Mouse (Mus musculus) embryonic facial prominence, embryonic 11.5 days (tissue): Measurements from ENCODE around the gene Btbd2. TPM values are rescaled to one million over a fixed set of nuclear protein-coding genes. Genes with fewer than 3 reads are reported as not detected.

Experiments
- ATAC-seq: fragments of 200-750 bp; cut with Nextera tagmentation; replicated peaks from 2 replicates; pipeline ENCODE4 v1.8.0; 2017; ENCODE audit warnings: low read depth; ENCODE audit not compliant: insufficient number of reproducible peaks, low FRiP score, low TSS enrichment
- DNase-seq: peaks from one replicate; pipeline ENCODE4 v3.0.0-alpha.2; 2015; ENCODE audit warnings: low spot score
- H3K27ac ChIP-seq: fragments of 300-500 bp; sonication (generic); replicated peaks from 2 replicates; pipeline ENCODE4 v1.5.1; 2014; ENCODE audit warnings: mild to moderate bottlenecking, low read depth, low read length, control low read depth
- H3K27me3 ChIP-seq: fragments of 300-500 bp; sonication (generic); 2 replicates; pipeline ENCODE4 v1.6.1; 2014; ENCODE audit warnings: mild to moderate bottlenecking, low read length, moderate library complexity, mixed read lengths; ENCODE audit not compliant: control insufficient read depth, insufficient read depth
- H3K36me3 ChIP-seq: fragments of 300-500 bp; sonication (generic); replicated peaks from 2 replicates; pipeline ENCODE4 v1.6.1; 2014; ENCODE audit warnings: low read depth, mild to moderate bottlenecking, low read length, moderate library complexity, mixed read lengths; ENCODE audit not compliant: control insufficient read depth, insufficient read depth
- H3K4me1 ChIP-seq: fragments of 300-500 bp; sonication (generic); 2 replicates; pipeline ENCODE4 v1.6.1; 2014; ENCODE audit warnings: low read length, mixed read lengths; ENCODE audit not compliant: control insufficient read depth, insufficient read depth
- H3K4me2 ChIP-seq: fragments of 300-500 bp; sonication (generic); 2 replicates; pipeline ENCODE4 v1.6.1; 2014; ENCODE audit warnings: low read depth, mild to moderate bottlenecking, control low read depth, low read length, moderate library complexity
- H3K4me3 ChIP-seq: fragments of 300-500 bp; sonication (generic); 2 replicates; pipeline ENCODE4 v1.5.1; 2014; ENCODE audit warnings: low read depth, low read length, control low read depth
- H3K9ac ChIP-seq: fragments of 300-500 bp; sonication (generic); replicated peaks from 2 replicates; pipeline ENCODE4 v1.6.1; 2014; ENCODE audit warnings: mild to moderate bottlenecking, control low read depth, low read length
- H3K9me3 ChIP-seq: fragments of 300-500 bp; sonication (generic); replicated peaks from 2 replicates; pipeline ENCODE4 v1.6.1; 2016; ENCODE audit warnings: mild to moderate bottlenecking, low read length, inconsistent platforms, mixed read lengths; ENCODE audit not compliant: control insufficient read depth
- WGBS: fragments of 180-500 bp; shearing (Covaris S2); extraction: QIAGEN DNeasy Blood & Tissue Kit; methylation state at CpG from one replicate; pipeline ENCODE4 v1.1.7; 2014; 5-methylcytosine and 5-hydroxymethylcytosine counted together
- polyA plus RNA-seq: library from polyadenylated mRNA; unstranded; fragments of >200 nt; fragmentation: Nextera tagmentation; extraction: Ambion mirVana; gene quantifications from 2 replicates; pipeline ENCODE4 v1.2.1, GENCODE M21; 2014

Btbd2 gene
- polyA plus RNA-seq, 1 experiment from 2014 or later = 56.3 TPM

DNA sequence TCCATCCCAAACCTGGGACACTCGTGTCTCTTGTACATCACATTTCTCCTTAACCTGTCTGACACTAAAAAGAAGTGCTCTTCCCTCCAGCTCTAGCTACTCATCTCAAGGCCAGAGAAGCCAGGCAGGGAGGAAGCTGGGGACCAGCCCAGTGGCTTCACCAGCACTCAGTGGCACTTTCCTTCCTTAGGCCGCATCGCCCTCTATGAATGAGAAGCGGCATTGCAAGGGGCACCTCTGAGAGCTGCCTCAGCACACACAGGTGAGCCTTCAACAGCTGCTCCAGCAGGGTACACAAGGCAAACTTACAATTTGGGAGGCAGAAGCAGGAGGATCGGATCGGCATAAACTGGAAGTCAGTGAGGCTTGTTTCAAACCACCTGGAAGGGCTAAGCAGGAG lies 27.3 kb upstream of the Btbd2 start:
- 58% methylated on average over 6 of the region's 6 CpGs for WGBS
- Histone ChIP-seq H3K9me3 (no peaks in the 10 kb centered on the region), H3K27me3 (no peaks in the 10 kb centered on the region), H3K4me3 (no peak overlapping the region), H3K27ac (no peak overlapping the region), H3K36me3 (peaks cover 2% of the 10 kb centered on the region), H3K4me1 (no peaks in the 10 kb centered on the region; the same call in 1 of the 2 replicates), H3K4me2 (no peak overlapping the region), H3K9ac (no peak overlapping the region)
- ATAC-seq = no peak
- DNase-seq = peak; percentile 60

DNA sequence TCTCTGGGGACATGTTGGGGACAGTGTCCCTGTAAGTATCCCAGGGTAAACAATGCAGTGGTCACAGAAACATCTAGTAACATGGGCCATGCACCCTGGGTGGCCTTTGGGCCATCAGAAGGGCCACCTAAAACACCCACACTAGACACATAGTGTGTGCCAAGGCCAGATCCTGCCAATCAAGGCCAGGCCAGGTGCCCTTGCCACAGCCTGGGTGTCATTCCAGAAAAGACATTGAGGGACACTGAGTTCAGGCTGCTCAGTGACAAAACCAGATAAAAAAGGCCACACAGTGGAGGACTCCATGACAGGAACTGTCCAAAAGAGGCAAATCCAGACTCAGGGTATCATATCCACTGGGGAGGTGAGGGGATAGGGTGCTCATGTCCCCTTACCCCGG lies 26.8 kb upstream of the Btbd2 start:
- Histone ChIP-seq H3K9ac (no peak overlapping the region), H3K4me1 (peaks cover under 1% of the 10 kb centered on the region; the same call in 1 of the 2 replicates), H3K9me3 (no peaks in the 10 kb centered on the region), H3K27ac (no peak overlapping the region), H3K4me3 (no peak overlapping the region), H3K27me3 (no peaks in the 10 kb centered on the region), H3K4me2 (no peak overlapping the region), H3K36me3 (peaks cover under 1% of the 10 kb centered on the region)
- no peak for ATAC-seq
- no peak for DNase-seq
- WGBS = 82% methylated on average over 1 of the region's 1 CpGs

DNA sequence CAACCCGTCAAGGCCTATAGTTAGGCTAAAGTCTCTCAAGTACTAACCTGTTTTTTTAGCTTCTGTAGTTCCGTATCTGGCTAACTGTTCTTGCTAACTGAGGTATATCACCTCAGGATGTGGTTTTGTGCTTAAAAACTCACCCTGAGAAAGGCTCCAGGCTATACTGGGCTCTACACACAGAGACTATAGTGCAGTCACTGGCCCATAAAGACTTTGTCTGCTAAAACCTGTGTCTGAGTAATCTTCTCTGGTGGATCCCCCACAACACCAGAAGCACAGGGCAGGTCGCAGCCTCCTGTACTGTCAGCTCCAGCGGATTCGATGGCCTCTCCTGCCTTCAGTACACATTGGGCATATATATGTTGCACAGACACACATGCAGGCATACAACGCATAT lies 25.1 kb upstream of the Btbd2 start:
- Histone ChIP-seq H3K27me3 (no peaks in the 10 kb centered on the region), H3K9me3 (no peaks in the 10 kb centered on the region), H3K4me1 (peaks cover 7% of the 10 kb centered on the region), H3K9ac (no peak overlapping the region), H3K4me2 (no peak overlapping the region), H3K4me3 (no peak overlapping the region), H3K36me3 (no peaks in the 10 kb centered on the region), H3K27ac (no peak overlapping the region)
- DNase-seq (no peak), ATAC-seq (no peak)
- 95% methylated on average over 6 of the region's 6 CpGs for WGBS

DNA sequence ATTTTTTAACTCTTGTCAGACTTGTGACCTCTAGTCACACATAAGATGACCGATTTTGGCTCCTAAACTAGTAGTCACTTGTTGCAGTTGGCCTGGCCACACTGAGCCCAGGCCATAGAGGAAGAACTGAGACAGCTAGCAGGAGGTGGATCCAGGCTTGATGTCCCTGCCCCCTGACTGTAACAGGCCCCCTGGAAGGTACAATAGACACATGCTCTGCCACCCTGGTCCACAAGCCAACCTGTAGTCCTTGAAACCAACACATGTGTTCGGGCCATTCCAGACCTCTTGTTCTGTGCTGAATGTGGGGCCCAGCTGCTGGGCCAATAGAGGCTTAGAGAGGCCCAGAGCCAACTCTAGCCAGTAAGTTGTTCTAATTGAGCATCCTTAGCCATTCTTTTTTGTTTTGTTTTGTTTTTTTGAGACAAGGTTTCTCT lies 23.4 kb upstream of the Btbd2 start:
- WGBS = 75% methylated on average over 2 of the region's 2 CpGs
- H3K27me3 ChIP-seq = no peaks in the 10 kb centered on the region
- DNase-seq = no peak
- H3K9ac ChIP-seq = no peak overlapping the region
- no peak overlapping the region for H3K4me2 ChIP-seq
- H3K4me1 ChIP-seq = peaks cover 7% of the 10 kb centered on the region
- H3K4me3 ChIP-seq = no peak overlapping the region
- no peaks in the 10 kb centered on the region for H3K36me3 ChIP-seq
- no peaks in the 10 kb centered on the region for H3K9me3 ChIP-seq
- no peak for ATAC-seq
- H3K27ac ChIP-seq = no peak overlapping the region

GRCm38 (mm10) chr10:80679556-80680259 lies 22.8 kb upstream of the Btbd2 start:
- H3K36me3 ChIP-seq = no peaks in the 10 kb centered on the region
- H3K9ac ChIP-seq = no peak overlapping the region; the same call in 1 of the 2 replicates
- H3K27ac ChIP-seq = no peak overlapping the region
- WGBS = 69% methylated on average over 9 of the region's 9 CpGs
- peaks cover 9% of the 10 kb centered on the region for H3K4me1 ChIP-seq
- DNase-seq (no peak), ATAC-seq (no peak)
- no peaks in the 10 kb centered on the region for H3K9me3 ChIP-seq
- no peaks in the 10 kb centered on the region for H3K27me3 ChIP-seq
- no peak overlapping the region for H3K4me2 ChIP-seq
- no peak overlapping the region for H3K4me3 ChIP-seq

- Histone ChIP-seq H3K4me3 (no peak overlapping the region; the same call in 1 of the 2 replicates), H3K4me1 (peaks cover 17% of the 10 kb centered on the region), H3K9me3 (no peaks in the 10 kb centered on the region), H3K9ac (no peak overlapping the region; the same call in 1 of the 2 replicates), H3K36me3 (no peaks in the 10 kb centered on the region), H3K4me2 (no peak overlapping the region), H3K27me3 (no peaks in the 10 kb centered on the region), H3K27ac (peak overlapping the region; percentile 94; the same call in 1 of the 2 replicates)
- no peak for ATAC-seq
- 63% methylated on average over 7 of the region's 10 CpGs for WGBS
- no peak for DNase-seq
Observed at GRCm38 (mm10) chr10:80678601-80679377, 21.9 kb upstream of the Btbd2 start.

DNA sequence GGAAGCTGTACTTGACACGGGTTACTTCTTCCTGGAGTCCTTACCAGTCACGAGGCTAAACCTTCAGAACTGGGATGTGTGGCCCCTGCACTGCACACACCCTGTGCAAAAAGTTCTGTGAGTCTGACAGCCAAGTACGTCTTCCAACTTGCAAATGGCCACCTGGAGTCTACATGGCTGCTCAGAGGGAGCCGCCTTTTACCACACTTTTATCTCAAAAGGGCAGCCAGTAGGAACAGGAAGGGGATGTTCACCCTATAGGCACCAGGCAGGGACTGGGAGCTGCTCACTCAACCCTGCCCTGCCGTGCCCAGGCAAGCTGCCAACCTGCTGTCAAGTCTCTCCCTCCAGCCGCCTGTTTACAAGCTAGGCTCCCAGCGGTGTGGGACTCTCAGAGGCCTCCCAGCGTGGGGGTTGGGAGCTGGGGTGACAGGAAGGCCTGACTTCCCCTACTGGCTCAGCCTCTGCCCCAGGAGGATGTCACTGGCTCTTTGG lies 21.1 kb upstream of the Btbd2 start, which contains the start of gene Mknk2:
Gene Mknk2 (minus strand): TSS at position 171 of the 495 bp plus-strand sequence.
- H3K9ac ChIP-seq = peak within 1 kb of the TSS; percentile 85
- H3K27ac ChIP-seq = peak within 1 kb of the TSS; percentile 94
- no peaks in the 10 kb centered on the region for H3K9me3 ChIP-seq
- H3K36me3 ChIP-seq = no peaks in the 10 kb centered on the region
- peaks cover 20% of the 10 kb centered on the region for H3K4me1 ChIP-seq
- WGBS = 40% methylated on average over 8 of the region's 8 CpGs
- no peaks in the 10 kb centered on the region for H3K27me3 ChIP-seq
- no peak for ATAC-seq
- DNase-seq = no peak
- peak within 1 kb of the TSS; percentile 41 for H3K4me3 ChIP-seq
- peak within 1 kb of the TSS; percentile 82 for H3K4me2 ChIP-seq
